Mouse (Mus musculus): Measurements from ENCODE around the gene Zfp512b. TPM values are rescaled to one million over a fixed set of nuclear protein-coding genes. Genes with fewer than 3 reads are reported as not detected.

Gene Zfp512b
- total RNA-seq, 2 experiments from 2014 or later = 17.6 to 20.3 TPM

DNA sequence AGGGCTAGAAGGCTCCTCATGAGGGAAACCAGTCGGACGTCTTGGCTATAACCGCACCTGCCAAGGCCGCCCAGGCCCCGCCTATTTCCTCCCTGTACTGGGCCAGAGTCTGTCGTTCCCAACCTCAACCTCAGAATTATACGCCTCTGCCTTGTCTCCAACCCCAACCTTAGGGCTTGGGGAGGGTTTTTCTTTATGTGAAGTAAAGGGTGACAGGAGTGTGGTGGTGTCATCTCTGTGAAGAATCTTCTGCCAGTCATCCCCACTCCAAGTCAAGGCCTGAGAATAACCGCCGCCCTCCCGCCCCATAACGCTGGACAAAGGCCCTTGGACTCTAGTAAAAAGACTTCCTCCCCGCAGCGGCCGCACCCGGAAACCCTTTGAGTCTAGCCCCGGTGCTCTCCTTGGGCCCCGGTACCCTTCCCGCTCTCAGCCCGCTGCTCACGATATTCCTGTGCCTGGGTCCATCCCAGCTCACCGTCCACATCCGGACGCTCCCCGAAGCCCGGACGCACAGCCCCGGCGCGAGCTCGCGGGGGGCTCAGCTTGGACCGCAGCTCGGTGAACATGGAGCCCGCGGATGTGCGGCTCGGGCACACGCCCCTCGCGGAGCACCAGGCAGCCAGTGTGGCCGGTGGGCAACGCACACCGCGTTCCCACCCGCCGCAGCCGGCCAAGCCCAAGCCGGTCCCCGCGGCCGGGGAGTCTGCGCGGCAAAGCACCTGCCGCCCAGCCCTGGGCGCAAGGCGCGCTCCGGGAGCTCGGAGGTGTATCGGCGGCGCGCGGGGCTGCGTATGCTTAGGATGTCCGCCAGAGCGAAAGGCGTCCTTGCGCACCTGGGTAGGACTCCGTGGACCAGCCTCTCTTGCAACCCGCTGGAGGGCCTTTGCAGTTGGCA is 6.1 kb upstream of the Zfp512b start, which contains the start of gene Samd10:
Gene Samd10, minus strand, starts transcription at position 759 of the 898 bp plus-strand sequence.
- peak; percentile 5; the same call in 1 of the 2 replicates for TF ChIP-seq CTCF (IDR thresholded peaks at IDR 0.05)
- intact Hi-C loops (cut with DNase I) = loop anchor here (10.0 kb wide), 1 partner anchor 414 kb away; the partner anchor contains the start of gene Ppdpf
- Histone ChIP-seq H3K4me3 (peak within 1 kb of the TSS; percentile 89), H3K27ac (peak within 1 kb of the TSS; percentile 84)
- DNase-seq = peak; percentile 64

DNA sequence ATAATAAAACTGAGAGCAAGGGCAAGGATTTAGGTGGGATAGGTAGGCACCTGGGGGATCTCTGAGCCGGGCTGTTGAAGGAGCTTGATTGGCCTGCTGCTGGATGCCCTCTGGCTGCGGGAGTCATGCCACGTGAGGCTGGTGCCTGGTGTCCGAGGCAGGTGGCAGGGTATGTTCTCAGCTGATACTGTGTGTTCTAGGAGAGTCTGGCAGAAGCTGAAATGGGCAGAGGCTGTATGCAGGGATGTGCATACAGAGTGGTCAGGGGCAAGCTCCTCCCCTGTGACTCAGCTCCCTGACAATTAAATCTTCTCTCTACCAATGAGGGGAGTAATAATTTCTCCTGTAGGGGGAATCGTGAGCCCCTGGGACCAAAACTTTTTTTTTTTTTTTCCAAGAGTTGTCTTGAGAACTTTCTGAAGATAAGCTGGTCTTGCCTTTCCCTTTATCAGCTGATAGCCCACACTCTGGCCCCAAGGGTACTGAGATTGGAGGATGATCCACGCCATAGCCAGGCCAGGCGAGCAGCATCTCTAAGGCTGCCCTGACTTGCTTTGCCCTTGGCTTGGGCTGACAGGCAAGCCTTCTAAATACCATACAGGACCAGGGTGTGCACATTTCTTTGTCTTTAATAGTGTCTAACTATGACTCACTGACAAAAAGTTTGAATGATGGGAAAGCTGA is 4.9 kb upstream of the Zfp512b start:
- DNase-seq = no peak
- Histone ChIP-seq H3K27ac (no peak overlapping the region), H3K4me3 (no peak overlapping the region)
- no peak for TF ChIP-seq CTCF (IDR thresholded peaks at IDR 0.05)
- intact Hi-C loops (cut with DNase I) = loop anchor here (10.0 kb wide), 1 partner anchor 413 kb away; the partner anchor contains the start of gene Ppdpf

DNA sequence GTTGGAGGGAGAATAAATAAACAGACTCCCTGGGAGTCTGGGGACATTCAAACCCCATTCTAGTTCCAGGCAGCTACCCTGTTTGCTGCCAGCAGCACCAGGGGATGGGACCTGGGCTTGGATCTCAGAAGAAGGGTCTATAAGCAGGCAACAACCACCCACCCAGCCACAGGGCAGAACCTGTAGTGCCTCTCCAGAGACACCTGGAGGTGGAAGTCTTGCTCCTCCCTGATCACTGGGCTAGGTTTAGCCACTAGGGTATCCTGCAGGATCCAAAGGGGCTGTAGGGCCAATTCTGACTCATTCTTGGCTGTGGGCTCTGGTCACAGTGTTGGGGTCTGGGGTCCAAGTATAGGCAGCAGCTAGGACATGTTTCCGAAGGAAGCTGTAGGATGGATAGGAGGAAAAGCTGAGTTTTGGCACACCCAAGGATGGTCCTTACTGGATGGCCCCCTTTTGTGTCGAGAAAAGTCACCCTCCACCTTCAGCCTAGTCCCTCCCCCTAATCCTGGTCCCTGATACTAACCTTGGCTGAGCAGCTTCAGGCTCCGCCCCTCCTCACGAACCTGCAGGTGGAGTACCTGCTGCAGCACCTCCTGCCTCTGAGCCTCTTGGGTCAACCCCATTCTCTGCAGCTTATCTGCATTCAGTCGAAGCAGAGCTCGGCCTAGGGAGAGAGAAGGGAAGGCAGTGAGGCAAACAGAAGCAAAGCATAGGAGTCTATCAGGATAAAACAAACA is 3.8 kb upstream of the Zfp512b start:
- Histone ChIP-seq H3K27ac (no peak overlapping the region), H3K4me3 (no peak overlapping the region)
- no peak for DNase-seq
- no peak for TF ChIP-seq CTCF (IDR thresholded peaks at IDR 0.05)
- intact Hi-C loops (cut with DNase I) = loop anchor here (10.0 kb wide), 1 partner anchor 412 kb away; the partner anchor contains the start of gene Ppdpf

DNA sequence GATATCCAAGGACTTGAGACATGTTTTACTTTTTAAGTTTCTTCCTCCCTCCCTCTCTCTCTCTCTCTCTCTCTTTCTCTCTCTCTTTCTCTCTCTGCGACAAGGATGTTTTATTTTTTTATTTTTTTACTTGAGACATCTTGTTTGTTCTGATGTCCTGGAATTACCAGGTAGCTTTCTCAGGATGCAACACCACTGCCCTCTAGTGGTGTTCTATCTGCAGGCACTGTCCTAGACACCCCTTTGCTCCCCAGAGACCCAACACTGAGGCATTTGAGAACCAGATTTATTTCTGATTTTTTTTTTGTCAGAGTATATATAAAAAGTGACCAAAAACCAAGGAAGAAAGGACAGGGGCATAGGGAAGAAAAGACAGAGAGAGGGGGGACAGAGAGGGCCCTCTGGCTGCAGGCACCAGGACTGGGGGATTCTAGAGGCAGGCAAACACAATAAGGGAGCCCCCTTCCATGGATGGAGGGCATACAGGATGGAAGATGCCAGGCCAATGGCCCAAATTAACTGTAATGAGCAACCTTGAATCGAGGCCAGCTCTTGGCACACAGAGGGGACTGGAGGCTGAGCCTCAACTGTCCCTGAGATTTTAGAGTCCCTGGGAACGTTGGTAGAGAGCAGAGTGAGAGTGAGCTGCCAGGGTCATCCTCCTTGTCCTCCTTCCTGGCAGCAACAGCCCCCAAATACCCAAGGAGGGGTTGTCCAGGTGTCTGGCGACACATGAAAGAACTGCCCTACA is 2.5 kb upstream of the Zfp512b start:
- DNase-seq = no peak
- no peak overlapping the region for H3K27ac ChIP-seq
- H3K4me3 ChIP-seq = no peak overlapping the region
- TF ChIP-seq CTCF (IDR thresholded peaks at IDR 0.05) = peak; percentile 82
- intact Hi-C loops (cut with DNase I) = loop anchor here (2.0 to 10.0 kb wide), 2 partner anchors 202 to 410 kb away; partner anchors contain the start of gene Ppdpf

DNA sequence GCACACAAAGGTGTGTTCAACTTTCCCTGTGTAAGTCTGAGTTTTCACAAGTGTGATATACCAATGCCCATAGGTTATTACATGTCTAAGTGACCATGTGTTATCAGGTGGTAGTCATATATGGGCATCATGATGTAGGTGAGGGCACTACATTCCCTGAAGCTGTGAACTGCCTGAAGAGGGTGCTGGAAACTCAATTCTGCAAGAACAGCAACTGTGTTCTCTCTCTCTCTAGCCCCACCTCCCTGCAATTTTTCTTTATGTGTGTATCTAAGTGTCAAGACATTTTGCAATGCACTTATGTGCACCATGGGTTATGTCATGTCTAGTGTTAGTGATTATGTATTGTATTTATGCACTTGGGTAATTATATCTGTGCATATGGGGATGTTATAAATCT is 1.3 kb upstream of the Zfp512b start:
- no peak for TF ChIP-seq CTCF (IDR thresholded peaks at IDR 0.05)
- intact Hi-C loops (cut with DNase I) = loop anchor here (2.0 to 10.0 kb wide), 2 partner anchors 201 to 409 kb away; partner anchors contain the start of gene Ppdpf
- Histone ChIP-seq H3K4me3 (no peak overlapping the region), H3K27ac (no peak overlapping the region)
- DNase-seq = no peak

DNA sequence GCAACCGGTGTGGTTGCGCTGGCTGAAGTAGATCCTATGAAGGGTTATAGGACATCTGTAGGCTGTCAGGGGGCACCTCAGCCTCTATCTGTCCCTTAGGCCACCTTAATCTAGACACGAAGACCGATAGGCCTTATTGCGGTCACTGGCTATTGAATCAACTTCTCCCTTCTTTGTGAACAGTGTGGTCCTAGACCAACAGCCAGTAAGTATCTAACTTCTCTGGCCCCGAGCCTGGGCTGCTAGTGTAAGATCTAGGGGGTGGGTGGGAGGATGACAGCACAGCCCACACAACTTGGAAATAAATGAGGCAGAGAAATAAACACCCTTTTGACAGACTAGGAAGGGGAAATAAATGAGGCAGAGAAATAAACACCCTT is 429 bp upstream of the Zfp512b start:
- no peak for TF ChIP-seq CTCF (IDR thresholded peaks at IDR 0.05)
- intact Hi-C loops (cut with DNase I) = loop anchor here (10.0 kb wide), 1 partner anchor 408 kb away; the partner anchor contains the start of gene Ppdpf

DNA sequence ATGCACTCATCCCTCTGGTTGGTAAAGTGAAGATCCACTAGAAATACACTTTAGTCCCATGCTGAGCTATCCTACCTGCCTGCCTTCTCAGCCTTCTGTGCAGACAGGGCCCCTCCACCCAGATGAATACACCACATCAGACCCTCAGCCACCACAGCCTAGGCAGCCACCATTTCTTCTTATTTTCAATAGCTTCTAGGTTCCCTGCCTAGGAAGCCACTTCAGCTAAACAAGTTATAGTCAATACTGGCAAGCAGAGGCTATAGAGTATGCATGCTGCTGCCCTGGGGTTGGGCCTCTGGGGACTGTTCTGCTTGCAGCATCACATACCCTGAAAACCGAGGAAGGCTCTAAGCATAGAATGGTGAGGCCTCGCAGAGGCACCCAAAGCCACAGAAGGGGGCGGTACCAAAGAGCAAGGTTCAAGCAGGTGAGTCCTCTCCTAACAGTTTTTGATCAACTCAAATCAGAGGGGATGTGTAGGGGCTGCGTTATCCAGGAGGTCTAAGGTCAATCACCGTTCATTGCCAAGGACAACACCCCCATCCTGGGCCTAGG is 996 bp downstream of the Zfp512b start, which contains the start of gene Prpf6:
Gene Prpf6, plus strand, starts transcription at position 341 of the 558 bp plus-strand sequence.
- DNase-seq = no peak
- peak within 1 kb of the TSS; percentile 85 for H3K4me3 ChIP-seq
- TF ChIP-seq CTCF (IDR thresholded peaks at IDR 0.05) = no peak
- intact Hi-C loops (cut with DNase I) = loop anchor here (10.0 kb wide), 1 partner anchor 407 kb away; the partner anchor contains the start of gene Ppdpf
- H3K27ac ChIP-seq = peak within 1 kb of the TSS; percentile 92

More for the DNA sequence above, 429 bp upstream of the Zfp512b start:
- peak overlapping the region; percentile 92 for H3K27ac ChIP-seq
- peak overlapping the region; percentile 85 for H3K4me3 ChIP-seq
- DNase-seq = no peak

DNA sequence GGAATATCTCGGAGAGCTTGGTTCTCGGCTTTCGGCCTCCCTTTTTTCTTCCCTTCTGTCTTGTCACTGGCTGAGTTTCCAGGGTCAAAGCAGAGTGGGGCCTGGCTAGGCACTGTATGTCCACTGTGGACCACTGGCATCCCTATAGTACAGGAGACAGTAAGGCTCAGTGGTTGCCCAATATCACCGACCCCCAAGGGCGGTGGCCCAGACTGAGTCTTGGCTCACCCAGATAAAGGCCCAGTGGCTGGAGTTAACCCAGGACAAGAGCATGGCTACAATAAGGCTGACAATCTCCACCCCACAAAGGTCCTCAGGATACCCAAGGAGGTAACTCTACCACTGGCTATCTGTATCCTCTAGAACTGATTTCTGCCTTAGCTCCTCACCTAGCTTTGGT is 2.1 kb downstream of the Zfp512b start:
- Histone ChIP-seq H3K4me3 (no peak overlapping the region), H3K27ac (no peak overlapping the region)
- DNase-seq = no peak
- intact Hi-C loops (cut with DNase I) = loop anchor here (10.0 kb wide), 1 partner anchor 406 kb away; the partner anchor contains the start of gene Ppdpf
- TF ChIP-seq CTCF (IDR thresholded peaks at IDR 0.05) = no peak

DNA sequence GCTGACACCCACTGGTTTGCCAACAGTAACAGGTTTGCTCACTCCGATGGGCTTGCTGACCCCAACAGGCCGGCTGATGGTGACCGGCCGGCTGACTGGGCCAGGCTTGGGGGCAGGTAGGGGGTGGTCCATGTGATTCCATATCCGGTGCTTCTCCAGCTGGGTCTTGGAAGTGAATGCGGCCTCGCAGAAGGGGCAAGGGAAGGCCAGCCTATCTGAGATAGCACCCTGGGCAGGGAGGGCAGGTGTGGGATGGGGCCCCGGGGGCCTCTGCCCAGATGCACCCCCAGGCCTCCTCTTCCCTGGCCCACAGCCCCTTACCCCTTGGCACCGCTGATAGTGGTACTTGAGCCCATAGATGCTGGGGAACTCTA is 2.9 kb downstream of the Zfp512b start:
- intact Hi-C loops (cut with DNase I) = loop anchor here (10.0 kb wide), 1 partner anchor 405 kb away; the partner anchor contains the start of gene Ppdpf
- TF ChIP-seq CTCF (IDR thresholded peaks at IDR 0.05) = no peak
- Histone ChIP-seq H3K4me3 (no peak overlapping the region), H3K27ac (no peak overlapping the region)
- DNase-seq = no peak

DNA sequence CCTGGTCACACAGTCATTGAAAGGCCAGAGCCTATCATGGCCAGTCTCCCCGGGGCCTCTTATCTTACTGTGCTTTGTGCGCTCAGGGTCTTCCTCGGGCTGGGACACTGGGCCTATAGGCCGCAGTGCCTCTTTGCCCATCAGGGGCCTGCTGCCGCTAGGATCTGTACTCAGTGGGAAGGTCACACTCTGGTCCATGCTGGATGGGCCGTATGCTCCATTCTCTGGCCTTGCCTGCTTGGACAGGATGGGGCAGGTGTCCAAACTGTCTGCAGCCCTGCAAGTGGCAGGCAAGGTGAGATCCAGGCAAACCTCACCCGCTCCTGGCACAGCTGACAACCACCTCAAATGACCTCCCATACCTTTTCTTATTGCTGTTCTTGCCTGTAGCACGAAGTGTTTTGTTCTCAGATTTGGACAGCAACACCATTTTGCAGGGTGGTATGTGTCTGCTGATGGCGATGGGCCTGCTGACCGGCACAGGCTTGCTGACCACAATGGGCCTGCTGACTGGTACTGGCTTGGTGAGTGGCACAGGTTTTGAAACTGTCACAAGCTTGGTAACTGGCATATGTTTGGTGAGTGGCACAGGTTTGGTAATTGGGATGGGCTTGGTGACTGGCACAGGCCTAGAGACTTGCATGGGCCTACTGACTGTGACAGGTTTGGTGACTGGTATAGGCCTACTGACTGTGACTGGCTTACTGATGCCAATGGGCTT is 3.4 kb downstream of the Zfp512b start:
- Histone ChIP-seq H3K27ac (no peak overlapping the region), H3K4me3 (no peak overlapping the region)
- intact Hi-C loops (cut with DNase I) = no loop called here
- no peak for TF ChIP-seq CTCF (IDR thresholded peaks at IDR 0.05)
- DNase-seq = no peak

Measured in gastrocnemius, adult 2 months (tissue).